Mouse (Mus musculus): Measurements from ENCODE around the gene Dcx. TPM values are rescaled to one million over a fixed set of nuclear protein-coding genes. Genes with fewer than 3 reads are reported as not detected.

The Dcx gene
- 10 to 100 TPM; 15.0 to 17.8 TPM for total RNA-seq (2021)
- long read RNA-seq, experiment 1, partial matches to known transcripts: 0 of 2 reads
- long read RNA-seq, experiment 1, other reads (novel, unspliced or antisense): 2 of 2 reads
- long read RNA-seq, experiment 2, partial matches to known transcripts: 0 of 1 reads
- long read RNA-seq, experiment 2, other reads (novel, unspliced or antisense): 1 of 1 reads

GRCm38 (mm10) chrX:143932958-143933357 is at the start of gene Dcx:
Gene Dcx, minus strand, starts transcription at chrX:143933311.
- peak in 1 of 2 experiments; percentile 7 for DNase-seq (ENCODE audit: low spot score in 2 of 2)

- no peak for DNase-seq (ENCODE audit: low spot score in 2 of 2)
Observed at GRCm38 (mm10) chrX:143966249-143966648, 33.1 kb upstream of the Dcx start.

GRCm38 (mm10) chrX:143933671-143934070 is 560 bp upstream of the Dcx start:
- no peak for DNase-seq (ENCODE audit: low spot score in 2 of 2)

- no peak for DNase-seq (ENCODE audit: low spot score in 2 of 2)
Observed at GRCm38 (mm10) chrX:143932530-143932929, 581 bp downstream of the Dcx start.

- no peak for DNase-seq (ENCODE audit: low spot score in 2 of 2)
Observed at GRCm38 (mm10) chrX:143931400-143932185, 1.5 kb downstream of the Dcx start.

GRCm38 (mm10) chrX:143922070-143922469 is 11.0 kb downstream of the Dcx start:
- no peak for DNase-seq (ENCODE audit: low spot score in 2 of 2)

- no peak for DNase-seq (ENCODE audit: low spot score in 2 of 2)
Observed at GRCm38 (mm10) chrX:143906699-143907471, 26.2 kb downstream of the Dcx start.

GRCm38 (mm10) chrX:143904689-143905088 is 28.4 kb downstream of the Dcx start:
- peak in 1 of 2 experiments; percentile 25 for DNase-seq (ENCODE audit: low spot score in 2 of 2)

GRCm38 (mm10) chrX:143902300-143902699 is 30.8 kb downstream of the Dcx start:
- no peak for DNase-seq (ENCODE audit: low spot score in 2 of 2)

GRCm38 (mm10) chrX:143897363-143898285 is 35.5 kb downstream of the Dcx start:
- DNase-seq (ENCODE audit: low spot score in 2 of 2): no peak

- no peak for DNase-seq (ENCODE audit: low spot score in 2 of 2)
Observed at GRCm38 (mm10) chrX:143896936-143897335, 36.2 kb downstream of the Dcx start.

GRCm38 (mm10) chrX:143893180-143893579 is 39.9 kb downstream of the Dcx start:
- no peak for DNase-seq (ENCODE audit: low spot score in 2 of 2)

GRCm38 (mm10) chrX:143885765-143886164 is 47.3 kb downstream of the Dcx start:
- no peak for DNase-seq (ENCODE audit: low spot score in 2 of 2)

GRCm38 (mm10) chrX:143884953-143885352 is 48.2 kb downstream of the Dcx start:
- no peak for DNase-seq (ENCODE audit: low spot score in 2 of 2)

- DNase-seq (ENCODE audit: low spot score in 2 of 2): peak in 1 of 2 experiments; percentile 25
Observed at GRCm38 (mm10) chrX:143884299-143884698, 48.8 kb downstream of the Dcx start.

- no peak for DNase-seq (ENCODE audit: low spot score in 2 of 2)
Observed at GRCm38 (mm10) chrX:143881806-143882468, 51.2 kb downstream of the Dcx start.

- no peak for DNase-seq (ENCODE audit: low spot score in 2 of 2)
Observed at GRCm38 (mm10) chrX:143879631-143880030, 53.5 kb downstream of the Dcx start.

GRCm38 (mm10) chrX:143867129-143867664 is 65.9 kb downstream of the Dcx start:
- DNase-seq (ENCODE audit: low spot score in 2 of 2): no peak

GRCm38 (mm10) chrX:143851351-143851750 is 81.8 kb downstream of the Dcx start:
- DNase-seq (ENCODE audit: low spot score in 2 of 2): no peak

- no peak for DNase-seq (ENCODE audit: low spot score in 2 of 2)
Observed at GRCm38 (mm10) chrX:143849969-143850368, 83.1 kb downstream of the Dcx start.
